Mouse (Mus musculus) CH12.LX (cell line): Measurements from ENCODE around the gene Arl4c. TPM values are rescaled to one million over a fixed set of nuclear protein-coding genes. Genes with fewer than 3 reads are reported as not detected.
A peak's percentile ranks its signal among the peaks of the same experiment; 100 is the strongest.

Experiments used
- DNase-seq: peaks from one replicate; pipeline ENCODE4 v3.0.0-alpha.2; 2013; ENCODE audit errors: extremely low read depth
- H3K27ac ChIP-seq: 2 replicates; pipeline ENCODE4 v1.5.1; 2012; ENCODE audit warnings: low read depth, mild to moderate bottlenecking, control low read depth, moderate library complexity; ENCODE audit not compliant: insufficient read depth
- H3K27me3 ChIP-seq: replicated peaks from 2 replicates; pipeline ENCODE3; 2012; ENCODE audit warnings: inconsistent platforms
- H3K36me3 ChIP-seq, 2 experiments: replicated peaks in 1 of 2; 2 replicates each; pipeline versions ENCODE3 to v1.6.1; 2012; ENCODE audit warnings: inconsistent platforms in 1 of 2, low read length in 1 of 2, mild to moderate bottlenecking in 1 of 2, mixed read lengths in 1 of 2, moderate library complexity in 1 of 2; ENCODE audit not compliant: control insufficient read depth in 1 of 2, insufficient read depth in 1 of 2
- H3K4me1 ChIP-seq, 2 experiments: 2 replicates each; pipeline ENCODE4 v1.6.1; 2012; ENCODE audit warnings: inconsistent platforms in 1 of 2, moderate library complexity in 1 of 2; ENCODE audit not compliant: insufficient read depth in 2 of 2, control insufficient read depth in 1 of 2
- H3K4me2 ChIP-seq: 2 replicates; pipeline ENCODE4 v1.6.1; 2012; ENCODE audit warnings: low read depth, mild to moderate bottlenecking, control low read depth; ENCODE audit not compliant: poor library complexity, insufficient read depth, severe bottlenecking
- H3K4me3 ChIP-seq, 3 experiments: fragments of 150-350 bp in 1 of 3; sonication (generic) in 1 of 3; replicated peaks in 1 of 3; 2 replicates each; pipeline versions ENCODE3 to v1.5.1; 2011 to 2012; ENCODE audit warnings: low read depth in 2 of 3, low read length in 2 of 3, mild to moderate bottlenecking in 2 of 3, moderate library complexity in 2 of 3, control low read depth in 1 of 3, improper control_type of control experiment in 1 of 3, inconsistent platforms in 1 of 3, mixed read lengths in 1 of 3; ENCODE audit not compliant: poor library complexity in 1 of 3
- H3K79me2 ChIP-seq: replicated peaks from 2 replicates; pipeline ENCODE4 v1.6.1; 2012; ENCODE audit warnings: mild to moderate bottlenecking, moderate library complexity; ENCODE audit not compliant: control insufficient read depth, poor library complexity, insufficient read depth, severe bottlenecking; ENCODE audit errors: extremely low read depth
- H3K9ac ChIP-seq: 2 replicates; pipeline ENCODE4 v1.6.1; 2012; ENCODE audit warnings: low read depth, mild to moderate bottlenecking, control low read depth, moderate library complexity; ENCODE audit not compliant: insufficient read depth
- H3K9me3 ChIP-seq: replicated peaks from 2 replicates; pipeline ENCODE3; 2012; ENCODE audit warnings: low read length, inconsistent platforms, mixed read lengths
- BHLHE40 ChIP-seq: IDR thresholded peaks from 2 replicates; pipeline ENCODE4 v1.6.1; 2011; ENCODE audit warnings: mild to moderate bottlenecking, low read depth, low read length, improper control_type of control experiment
- CHD1 ChIP-seq: IDR thresholded peaks from 2 replicates; pipeline ENCODE4 v1.6.1; 2012; ENCODE audit warnings: low read depth, low read length, improper control_type of control experiment, inconsistent platforms
- CHD2 ChIP-seq: IDR thresholded peaks from 2 replicates; pipeline ENCODE4 v1.6.1; 2011; ENCODE audit warnings: low read length, improper control_type of control experiment
- CTCF ChIP-seq, 2 experiments: IDR thresholded peaks in 1 of 2; conservative IDR thresholded peaks in 1 of 2; 2 replicates each; pipeline ENCODE4 v1.5.1; 2011 to 2012; ENCODE audit warnings: low read depth in 2 of 2, low read length in 2 of 2, improper control_type of control experiment in 1 of 2, inconsistent platforms in 1 of 2, mild to moderate bottlenecking in 1 of 2, moderate library complexity in 1 of 2
- E2F4 ChIP-seq: IDR thresholded peaks from 2 replicates; pipeline ENCODE4 v1.6.1; 2011; ENCODE audit warnings: low read depth, low read length, improper control_type of control experiment; ENCODE audit not compliant: insufficient replicate concordance
- ELF1 ChIP-seq: IDR thresholded peaks from 2 replicates; pipeline ENCODE4 v1.6.1; 2014; ENCODE audit warnings: low read depth, mild to moderate bottlenecking, inconsistent platforms, low read length, improper control_type of control experiment
- EP300 ChIP-seq: IDR thresholded peaks from 2 replicates; pipeline ENCODE4 v1.6.1; 2011; ENCODE audit warnings: low read length, improper control_type of control experiment
- ETS1 ChIP-seq: conservative IDR thresholded peaks from 2 replicates; pipeline ENCODE4 v1.6.1; 2012; ENCODE audit warnings: low read depth, mild to moderate bottlenecking, inconsistent platforms, low read length, improper control_type of control experiment, moderate library complexity
- GABPA ChIP-seq: IDR thresholded peaks from 2 replicates; pipeline ENCODE4 v1.6.1; 2012; ENCODE audit warnings: low read depth, low read length, improper control_type of control experiment, inconsistent platforms; ENCODE audit not compliant: insufficient replicate concordance
- HCFC1 ChIP-seq: IDR thresholded peaks from 2 replicates; pipeline ENCODE4 v1.6.1; 2012; ENCODE audit warnings: low read depth, mild to moderate bottlenecking, inconsistent platforms, low read length, improper control_type of control experiment
- IRF4 ChIP-seq: IDR thresholded peaks from 2 replicates; pipeline ENCODE4 v1.6.1; 2014; ENCODE audit warnings: low read depth, mild to moderate bottlenecking, inconsistent platforms, low read length, improper control_type of control experiment
- JUN ChIP-seq: IDR thresholded peaks from 2 replicates; pipeline ENCODE4 v1.6.1; 2011; ENCODE audit warnings: low read depth, mild to moderate bottlenecking, low read length, improper control_type of control experiment, moderate library complexity; ENCODE audit not compliant: insufficient read depth
- JUND ChIP-seq: conservative IDR thresholded peaks from 2 replicates; pipeline ENCODE4 v1.6.1; 2011; ENCODE audit warnings: low read depth, low read length, improper control_type of control experiment
- KAT2A ChIP-seq: IDR thresholded peaks from 2 replicates; pipeline ENCODE4 v1.6.1; 2012; ENCODE audit warnings: low read length, improper control_type of control experiment, inconsistent platforms; ENCODE audit not compliant: insufficient replicate concordance
- MAFK ChIP-seq: IDR thresholded peaks from 2 replicates; pipeline ENCODE4 v1.6.1; 2011; ENCODE audit warnings: low read length, improper control_type of control experiment; ENCODE audit not compliant: insufficient replicate concordance
- MAX ChIP-seq: IDR thresholded peaks from 2 replicates; pipeline ENCODE4 v1.6.1; 2011; ENCODE audit warnings: low read length, improper control_type of control experiment
- MAZ ChIP-seq: IDR thresholded peaks from 2 replicates; pipeline ENCODE4 v1.6.1; 2012; ENCODE audit warnings: low read depth, mild to moderate bottlenecking, inconsistent platforms, low read length, improper control_type of control experiment, moderate library complexity
- MEF2A ChIP-seq: IDR thresholded peaks from 2 replicates; pipeline ENCODE4 v1.6.1; 2014; ENCODE audit warnings: low read depth, mild to moderate bottlenecking, inconsistent platforms, low read length, improper control_type of control experiment, borderline replicate concordance
- MYC ChIP-seq: IDR thresholded peaks from 2 replicates; pipeline ENCODE4 v1.6.1; 2011; ENCODE audit warnings: low read depth, mild to moderate bottlenecking, improper control_type of control experiment, low read length
- POLR2A ChIP-seq: IDR thresholded peaks from 2 replicates; pipeline ENCODE4 v1.6.1; 2011; ENCODE audit warnings: low read depth, mild to moderate bottlenecking, improper control_type of control experiment, low read length
- RAD21 ChIP-seq: IDR thresholded peaks from 2 replicates; pipeline ENCODE4 v1.6.1; 2011; ENCODE audit warnings: low read depth, mild to moderate bottlenecking, low read length, improper control_type of control experiment, moderate library complexity
- RCOR1 ChIP-seq: conservative IDR thresholded peaks from 2 replicates; pipeline ENCODE4 v1.6.1; 2012; ENCODE audit warnings: low read depth, mild to moderate bottlenecking, inconsistent platforms, low read length, improper control_type of control experiment
- SMC3 ChIP-seq: IDR thresholded peaks from 2 replicates; pipeline ENCODE4 v1.6.1; 2011; ENCODE audit warnings: low read depth, low read length, improper control_type of control experiment
- TBP ChIP-seq: conservative IDR thresholded peaks from 2 replicates; pipeline ENCODE4 v1.6.1; 2011; ENCODE audit warnings: low read depth, low read length, improper control_type of control experiment
- TCF12 ChIP-seq: IDR thresholded peaks from 2 replicates; pipeline ENCODE4 v1.6.1; 2014; ENCODE audit warnings: low read depth, mild to moderate bottlenecking, inconsistent platforms, low read length, improper control_type of control experiment
- UBTF ChIP-seq: IDR thresholded peaks from 2 replicates; pipeline ENCODE4 v1.6.1; 2012; ENCODE audit warnings: low read depth, mild to moderate bottlenecking, inconsistent platforms, low read length, improper control_type of control experiment, moderate library complexity
- ZC3H11A ChIP-seq: IDR thresholded peaks from 2 replicates; pipeline ENCODE4 v1.6.1; 2012; ENCODE audit warnings: low read depth, mild to moderate bottlenecking, inconsistent platforms, low read length, improper control_type of control experiment
- ZMIZ1 ChIP-seq: IDR thresholded peaks from 2 replicates; pipeline ENCODE4 v1.6.1; 2012; ENCODE audit warnings: low read depth, mild to moderate bottlenecking, inconsistent platforms, low read length, improper control_type of control experiment
- ZNF384 ChIP-seq: IDR thresholded peaks from 2 replicates; pipeline ENCODE4 v1.6.1; 2012; ENCODE audit warnings: low read depth, low read length, improper control_type of control experiment, inconsistent platforms
- dilution Hi-C: fragments of 300-500 bp; cut with MboI; formaldehyde crosslinking; loops from 2 replicates; pipeline ENCODE4 v1.14.3; 2020; ENCODE audit warnings: low sequenced_read_pairs; ENCODE audit not compliant: extremely low pct_unique_long_range_greater_than_20kb, extremely low pct_ligation_motif_present
- in situ Hi-C: fragments of 300-500 bp; cut with MboI; formaldehyde crosslinking; loops from 3 replicates; pipeline ENCODE4 v1.14.3; 2019; ENCODE audit warnings: low sequenced_read_pairs, low pct_ligation_motif_present, low pct_unique_long_range_greater_than_20kb, mixed read lengths
- polyA plus RNA-seq: library from polyadenylated mRNA; unstranded; fragments of >175 nt; gene quantifications from 2 replicates; pipeline ENCODE4 v1.2.1, GENCODE M21; 2012; ENCODE audit warnings: low read depth; ENCODE audit not compliant: insufficient read length
- total RNA-seq, 2 experiments: library from RNA; depleted of rRNA; stranded (reverse); fragments of 300-350 nt in 1 of 2; fragments of >200 nt in 1 of 2; gene quantifications; 2 replicates each; pipeline ENCODE4 v1.2.3; 2012 to 2014

Gene Arl4c
- total and polyA plus RNA-seq, 3 experiments: 25.8 to 33.9 (median 31.6) TPM

DNA sequence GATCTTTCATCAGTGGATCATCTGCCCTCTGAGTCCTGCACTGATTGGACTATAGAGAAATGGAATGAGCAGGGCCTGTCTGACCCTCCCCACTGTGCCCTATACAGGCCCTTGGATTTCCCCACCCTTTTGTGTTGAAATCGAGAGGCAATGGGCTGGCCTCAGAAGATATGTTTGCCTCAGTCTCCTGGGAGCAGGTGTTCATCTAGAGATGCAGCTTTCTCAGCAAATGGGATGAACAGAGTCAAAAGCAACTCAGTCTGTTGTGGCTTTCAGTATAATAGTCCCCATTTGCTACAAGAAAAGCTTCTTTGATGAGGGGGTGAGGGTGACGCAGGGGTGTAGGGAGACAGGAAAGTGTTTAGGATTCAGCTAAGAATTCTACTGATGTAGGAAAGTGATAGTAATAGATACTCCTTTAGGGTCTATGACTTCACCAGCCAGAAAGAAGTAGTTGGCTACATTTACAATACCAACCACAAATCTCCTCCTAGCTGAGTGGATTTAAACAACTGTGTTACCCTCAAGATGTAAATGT lies 60.3 kb downstream of the Arl4c start:
- Histone ChIP-seq H3K27ac (peak overlapping the region; percentile 99), H3K36me3 (no peaks in the 10 kb centered on the region), H3K27me3 (no peaks in the 10 kb centered on the region), H3K9ac (peak overlapping the region; percentile 55), H3K4me2 (peak overlapping the region; percentile 9; the same call in 1 of the 2 replicates), H3K79me2 (no peaks in the 10 kb centered on the region), H3K9me3 (peaks cover 33% of the 10 kb centered on the region), H3K4me1 (peaks cover 16 to 50% of the 10 kb centered on the region in 2 experiments), H3K4me3 (no peak overlapping the region)
- TF ChIP-seq ZNF384: no peak
- TF ChIP-seq E2F4: no peak
- peak; percentile 52 for TF ChIP-seq BHLHE40
- TF ChIP-seq TBP: 0 out of 2 replicates have a peak, but pooled peaks have one; percentile 19
- TF ChIP-seq ZMIZ1: 0 out of 2 replicates have a peak, but pooled peaks have one; percentile 35
- TF ChIP-seq CHD2: peak; percentile 23; the same call in 1 of the 2 replicates
- TF ChIP-seq IRF4: peak; percentile 53; the same call in 1 of the 2 replicates
- peak; percentile 80 for TF ChIP-seq MEF2A
- peak; percentile 41; the same call in 1 of the 2 replicates for TF ChIP-seq TCF12
- peak; percentile 53; the same call in 1 of the 2 replicates for TF ChIP-seq ETS1
- TF ChIP-seq RCOR1: no peak
- peak; percentile 48; the same call in 1 of the 2 replicates for TF ChIP-seq MAZ
- no peak for TF ChIP-seq MYC
- peak; percentile 58 for DNase-seq
- in situ Hi-C loops: loop anchor here (5.0 to 10.0 kb wide), 2 partner anchors 79 to 167 kb away; no protein-coding TSS in a partner anchor
- dilution Hi-C loops: no loop called here

DNA sequence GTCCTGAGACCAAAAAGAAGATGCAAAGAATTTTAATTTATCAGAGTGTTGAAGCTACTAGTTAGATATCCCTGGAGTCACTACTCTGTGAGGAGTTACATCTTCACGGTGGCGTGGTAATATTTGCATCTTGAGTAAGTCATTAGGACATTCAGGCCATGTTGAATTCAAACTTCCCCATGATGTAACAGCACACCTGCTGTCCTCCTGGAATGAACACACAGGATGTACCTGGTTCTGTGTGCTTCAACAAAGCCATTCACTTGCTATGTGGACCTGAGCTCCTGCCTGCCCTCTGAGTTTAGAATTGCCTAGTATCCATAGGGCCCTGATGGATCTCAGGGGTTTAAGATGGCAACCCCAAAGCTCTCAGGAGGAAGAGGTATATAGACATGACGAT lies 60.8 kb downstream of the Arl4c start:
- H3K36me3 ChIP-seq: no peaks in the 10 kb centered on the region
- dilution Hi-C loops: no loop called here
- peak; percentile 26; the same call in 1 of the 2 replicates for TF ChIP-seq ELF1
- peak; percentile 99 for TF ChIP-seq TCF12
- peak; percentile 93 for TF ChIP-seq EP300
- no peak for TF ChIP-seq POLR2A
- peak; percentile 84 for TF ChIP-seq ETS1
- TF ChIP-seq SMC3: no peak
- 0 out of 2 replicates have a peak, but pooled peaks have one; percentile 47 for TF ChIP-seq MEF2A
- no peak for TF ChIP-seq ZC3H11A
- TF ChIP-seq IRF4: peak; percentile 89
- 0 out of 2 replicates have a peak, but pooled peaks have one; percentile 28 for TF ChIP-seq CHD1
- TF ChIP-seq MYC: no peak
- TF ChIP-seq UBTF: no peak
- TF ChIP-seq RCOR1: peak; percentile 63; the same call in 1 of the 2 replicates
- peak; percentile 83 for TF ChIP-seq BHLHE40
- TF ChIP-seq MAX: no peak
- 0 out of 2 replicates have a peak, but pooled peaks have one; percentile 49 for TF ChIP-seq ZMIZ1
- TF ChIP-seq JUND: peak; percentile 69
- TF ChIP-seq RAD21: no peak
- TF ChIP-seq GABPA: no peak
- TF ChIP-seq CTCF (conservative IDR thresholded peaks at IDR 0.05 in 1 of 2, IDR thresholded peaks at IDR 0.05 in 1 of 2; ENCODE audit: low read depth in 2 of 2, low read length in 2 of 2): no peak
- TF ChIP-seq TBP: no peak
- TF ChIP-seq JUN: peak; percentile 75
- no peak for TF ChIP-seq ZNF384
- TF ChIP-seq HCFC1: no peak
- no peak for TF ChIP-seq KAT2A
- no peak for TF ChIP-seq MAFK
- TF ChIP-seq, all 38 proteins: peak for 12
- in situ Hi-C loops: loop anchor here (5.0 to 10.0 kb wide), 2 partner anchors 79 to 166 kb away; no protein-coding TSS in a partner anchor
- peak; percentile 65 for DNase-seq
- Histone ChIP-seq H3K9ac (no peak overlapping the region; the same call in 1 of the 2 replicates), H3K27me3 (no peaks in the 10 kb centered on the region), H3K27ac (peak overlapping the region; percentile 99), H3K9me3 (peaks cover 27% of the 10 kb centered on the region), H3K4me3 (no peak overlapping the region), H3K79me2 (no peaks in the 10 kb centered on the region), H3K4me1 (peaks cover 10 to 47% of the 10 kb centered on the region in 2 experiments), H3K4me2 (peak overlapping the region; percentile 9; the same call in 1 of the 2 replicates)
